Mouse (Mus musculus) limb, embryonic 15.5 days (tissue): ENCODE data around the gene Vmn1r176. TPM values are rescaled to one million over a fixed set of nuclear protein-coding genes. Genes with fewer than 3 reads are reported as not detected.
"Not testable (repeated sequence)": the region's sequence is repeated elsewhere in the genome, so short reads cannot be mapped to it uniquely, and the experiment has no call there.

ENCODE experiments used
- ATAC-seq: fragments of 200-750 bp; cut with Nextera tagmentation; 2 replicates; pipeline ENCODE4 v1.8.0; 2017; ENCODE audit warnings: low read depth, moderate TSS enrichment; ENCODE audit not compliant: insufficient number of reproducible peaks, low FRiP score, low TSS enrichment
- H3K27ac ChIP-seq: fragments of 300-500 bp; sonication (generic); 2 replicates; pipeline ENCODE4 v1.5.1; 2015; ENCODE audit warnings: moderate library complexity, mild to moderate bottlenecking, inconsistent platforms
- H3K27me3 ChIP-seq: fragments of 300-500 bp; sonication (generic); 2 replicates; pipeline ENCODE4 v1.6.1; 2015; ENCODE audit warnings: inconsistent platforms
- H3K36me3 ChIP-seq: fragments of 300-500 bp; sonication (generic); 2 replicates; pipeline ENCODE4 v1.6.1; 2015; ENCODE audit warnings: inconsistent platforms
- H3K4me1 ChIP-seq: fragments of 300-500 bp; sonication (generic); 2 replicates; pipeline ENCODE4 v1.6.1; 2015; ENCODE audit warnings: inconsistent platforms
- H3K4me2 ChIP-seq: fragments of 300-500 bp; sonication (generic); 2 replicates; pipeline ENCODE4 v1.6.1; 2015; ENCODE audit warnings: mild to moderate bottlenecking, inconsistent platforms
- H3K4me3 ChIP-seq: fragments of 300-500 bp; sonication (generic); 2 replicates; pipeline ENCODE4 v1.5.1; 2015; ENCODE audit warnings: mild to moderate bottlenecking, inconsistent platforms
- H3K9ac ChIP-seq: fragments of 300-500 bp; sonication (generic); 2 replicates; pipeline ENCODE4 v1.6.1; 2015; ENCODE audit warnings: inconsistent platforms
- H3K9me3 ChIP-seq: fragments of 300-500 bp; sonication (generic); 2 replicates; pipeline ENCODE4 v1.6.1; 2016; ENCODE audit warnings: inconsistent platforms
- WGBS: fragments of 180-500 bp; shearing (Covaris S2); methylation state at CpG from one replicate; pipeline ENCODE4 v1.1.7; 2015; 5-methylcytosine and 5-hydroxymethylcytosine counted together
- polyA plus RNA-seq: library from polyadenylated mRNA; unstranded; fragments of >200 nt; fragmentation: Nextera tagmentation; extraction: Ambion mirVana; gene quantifications from 2 replicates; pipeline ENCODE4 v1.2.1, GENCODE M21; 2015

The Vmn1r176 gene
- polyA plus RNA-seq: not detected in 2 replicates

DNA sequence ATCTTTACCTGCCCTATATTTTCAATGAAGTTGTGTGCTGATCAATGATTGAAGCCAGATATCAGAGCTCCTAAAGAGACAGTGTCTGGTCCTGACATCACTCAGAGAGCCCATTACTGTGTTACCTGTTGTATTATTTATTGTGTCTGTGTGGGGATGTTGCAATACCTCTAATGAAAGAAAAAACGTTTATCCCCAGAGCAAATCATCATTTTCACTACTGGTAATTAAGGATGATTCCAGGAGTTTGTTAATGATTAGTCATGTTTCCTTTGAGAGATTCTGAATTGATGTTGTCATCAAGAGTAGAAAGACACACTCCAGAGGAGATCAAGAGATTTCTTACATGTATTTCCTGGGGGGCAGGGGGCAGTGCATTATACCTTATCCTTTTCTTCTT, at the start of gene Vmn1r176:
TSS of gene Vmn1r176 (minus strand) at position 101 of the 400 bp plus-strand sequence.
- H3K36me3 ChIP-seq, H3K27me3 ChIP-seq, ATAC-seq, H3K9me3 ChIP-seq, H3K27ac ChIP-seq, H3K4me3 ChIP-seq, H3K4me1 ChIP-seq, H3K9ac ChIP-seq, H3K4me2 ChIP-seq: not testable (repeated sequence)
- WGBS: no CpG with 5 or more reads among the region's 1 CpGs

DNA sequence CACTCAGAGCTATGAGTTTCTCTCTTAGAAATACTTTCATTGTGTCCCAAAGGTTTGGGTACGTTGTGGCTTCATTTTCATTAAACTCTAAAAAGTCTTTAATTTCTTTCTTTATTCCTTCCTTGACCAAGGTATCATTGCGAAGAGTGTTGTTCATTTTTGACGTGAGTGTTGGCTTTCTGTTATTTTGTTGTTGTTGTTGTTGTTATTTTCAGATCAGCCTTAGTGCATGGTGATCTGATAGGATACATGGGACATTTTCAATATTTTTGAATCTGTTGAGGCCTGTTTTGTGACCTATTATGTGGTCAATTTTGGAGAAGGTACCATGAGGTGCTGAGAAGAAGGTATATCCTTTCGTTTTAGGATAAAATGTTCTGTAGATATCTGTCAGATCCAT, 39.7 kb upstream of the Vmn1r176 start:
- H3K36me3 ChIP-seq, H3K9ac ChIP-seq, H3K9me3 ChIP-seq, H3K27ac ChIP-seq, H3K4me2 ChIP-seq, H3K27me3 ChIP-seq, ATAC-seq, H3K4me3 ChIP-seq, H3K4me1 ChIP-seq: not testable (repeated sequence)
- WGBS: 61% methylated on average over 4 of the region's 4 CpGs

DNA sequence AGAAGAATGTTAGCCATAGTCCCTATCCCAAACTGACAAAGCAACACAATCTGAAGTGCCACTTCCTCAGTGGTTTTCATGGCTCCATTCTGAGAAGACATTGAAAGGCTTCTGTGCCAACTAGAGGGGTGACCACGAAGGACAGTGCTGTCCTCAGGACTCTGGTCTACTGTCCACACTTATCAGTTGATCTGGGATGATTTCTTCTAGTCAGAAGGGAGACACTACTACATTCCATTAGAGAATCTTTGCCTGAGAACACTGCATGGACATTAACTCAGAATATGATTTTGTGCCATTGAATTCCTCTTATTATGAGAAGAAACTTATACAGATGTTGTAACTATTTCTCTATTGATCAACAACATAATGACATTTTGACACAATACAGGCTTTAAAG, 29.2 kb upstream of the Vmn1r176 start, which contains the start of gene Vmn1r177:
TSS of gene Vmn1r177 (minus strand) at position 101 of the 400 bp plus-strand sequence.
- not testable (repeated sequence) for H3K4me2 ChIP-seq, H3K4me3 ChIP-seq, H3K27ac ChIP-seq, H3K9me3 ChIP-seq, H3K9ac ChIP-seq, H3K36me3 ChIP-seq, H3K4me1 ChIP-seq, ATAC-seq, H3K27me3 ChIP-seq
- WGBS: 18% methylated on average over 1 of the region's 1 CpGs

- H3K4me3 ChIP-seq, H3K9ac ChIP-seq, ATAC-seq, H3K27me3 ChIP-seq, H3K4me1 ChIP-seq, H3K27ac ChIP-seq, H3K36me3 ChIP-seq, H3K4me2 ChIP-seq, H3K9me3 ChIP-seq: not testable (repeated sequence)
Observed at GRCm38 (mm10) chr7:23810543-23810942, 26.6 kb downstream of the Vmn1r176 start, which contains the start of gene Vmn1r175. Gene Vmn1r175 (minus strand): TSS chr7:23810643.

DNA sequence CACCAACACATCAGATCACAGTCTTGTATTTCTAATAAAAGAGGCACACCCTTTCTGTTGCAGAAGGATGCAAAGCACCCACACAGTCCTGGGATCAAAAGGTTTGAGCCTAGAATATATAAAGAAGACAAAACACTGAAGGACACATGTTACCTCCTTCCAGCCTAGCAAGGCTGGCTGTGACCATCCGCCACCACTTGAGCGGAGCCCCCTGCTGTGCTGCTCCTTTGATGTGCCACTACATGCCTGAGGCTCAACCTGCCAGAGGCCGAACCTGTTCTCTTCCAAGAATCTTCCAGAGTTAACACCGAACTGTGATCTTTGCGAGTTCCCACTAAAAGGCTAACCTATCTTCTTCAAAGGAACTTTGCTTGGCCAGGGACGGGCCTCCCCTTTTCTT, 52.6 kb downstream of the Vmn1r176 start:
- H3K4me1 ChIP-seq: no peaks in the 10 kb centered on the region
- no peak overlapping the region for H3K27ac ChIP-seq
- no peaks in the 10 kb centered on the region for H3K27me3 ChIP-seq
- no peak overlapping the region for H3K4me2 ChIP-seq
- no peak overlapping the region for H3K4me3 ChIP-seq
- 78% methylated on average over 6 of the region's 6 CpGs for WGBS
- ATAC-seq: no peak
- H3K9me3 ChIP-seq: peaks cover 9% of the 10 kb centered on the region; the same call in 1 of the 2 replicates
- no peaks in the 10 kb centered on the region for H3K36me3 ChIP-seq
- H3K9ac ChIP-seq: no peak overlapping the region

Other genes with a start within 250 kb of the Vmn1r176 start
- not detected in 2 replicates for gene Vmn1r170, start 231.2 kb downstream of the Vmn1r176 start, polyA plus RNA-seq
- gene Vmn1r171, start 206.7 kb downstream of the Vmn1r176 start, polyA plus RNA-seq: not detected in 2 replicates
- gene Vmn1r172, start 179.1 kb downstream of the Vmn1r176 start, polyA plus RNA-seq: not detected in 2 replicates
- not detected in 2 replicates for gene Vmn1r173, start 136.7 kb downstream of the Vmn1r176 start, polyA plus RNA-seq
- gene Vmn1r174, start 85.1 kb downstream of the Vmn1r176 start, polyA plus RNA-seq: not detected in 2 replicates
- not detected in 2 replicates for gene Vmn1r175, start 26.7 kb downstream of the Vmn1r176 start, polyA plus RNA-seq
- not detected in 2 replicates for gene Vmn1r177, start 29.1 kb upstream of the Vmn1r176 start, polyA plus RNA-seq
- gene Vmn1r178, start 54.6 kb upstream of the Vmn1r176 start, polyA plus RNA-seq: not detected in 2 replicates
- gene Vmn1r179, start 89.6 kb upstream of the Vmn1r176 start, polyA plus RNA-seq: not detected in 2 replicates
- gene Vmn1r180, start 113.3 kb upstream of the Vmn1r176 start, polyA plus RNA-seq: not detected in 2 replicates
- not detected in 2 replicates for gene Vmn1r181, start 137.2 kb upstream of the Vmn1r176 start, polyA plus RNA-seq
- not detected in 2 replicates for gene V1rd19, start 164.3 kb upstream of the Vmn1r176 start, polyA plus RNA-seq
- gene Vmn1r183, start 215.9 kb upstream of the Vmn1r176 start, polyA plus RNA-seq: not detected in 2 replicates
- 19.1 and 20.4 TPM in 2 replicates for gene Zfp180, start 244.6 kb upstream of the Vmn1r176 start, polyA plus RNA-seq